Mouse (Mus musculus): ENCODE data around the gene Cyp39a1.

Gene Cyp39a1

GRCm38 (mm10) chr17:43677317-43677716, 10.1 kb downstream of the Cyp39a1 start:
- no peak for DNase-seq (ENCODE audit: low read depth, low spot score)

- no peak for DNase-seq (ENCODE audit: low read depth, low spot score)
These were observed 16.9 kb downstream of the Cyp39a1 start for GRCm38 (mm10) chr17:43684086-43684485.

- no peak for DNase-seq (ENCODE audit: low read depth, low spot score)
These were observed 17.4 kb downstream of the Cyp39a1 start for GRCm38 (mm10) chr17:43684638-43685037.

GRCm38 (mm10) chr17:43689591-43689990, 22.4 kb downstream of the Cyp39a1 start:
- no peak for DNase-seq (ENCODE audit: low read depth, low spot score)

- peak; percentile 83 for DNase-seq (ENCODE audit: low read depth, low spot score)
These were observed 31.9 kb downstream of the Cyp39a1 start for GRCm38 (mm10) chr17:43698997-43699649.

GRCm38 (mm10) chr17:43701060-43701459, 33.8 kb downstream of the Cyp39a1 start:
- DNase-seq (ENCODE audit: low read depth, low spot score) = peak; percentile 46

GRCm38 (mm10) chr17:43704216-43704930, 37.1 kb downstream of the Cyp39a1 start:
- DNase-seq (ENCODE audit: low read depth, low spot score) = no peak

- DNase-seq (ENCODE audit: low read depth, low spot score) = no peak
These were observed 39.5 kb downstream of the Cyp39a1 start for GRCm38 (mm10) chr17:43706749-43707148.

GRCm38 (mm10) chr17:43707254-43707653, 40.0 kb downstream of the Cyp39a1 start:
- DNase-seq (ENCODE audit: low read depth, low spot score) = no peak

- no peak for DNase-seq (ENCODE audit: low read depth, low spot score)
These were observed 44.5 kb downstream of the Cyp39a1 start for GRCm38 (mm10) chr17:43711557-43712352.

- no peak for DNase-seq (ENCODE audit: low read depth, low spot score)
These were observed 47.0 kb downstream of the Cyp39a1 start for GRCm38 (mm10) chr17:43714191-43714590.

GRCm38 (mm10) chr17:43716601-43717000, 49.4 kb downstream of the Cyp39a1 start:
- peak; percentile 2 for DNase-seq (ENCODE audit: low read depth, low spot score)

- no peak for DNase-seq (ENCODE audit: low read depth, low spot score)
These were observed 52.2 kb downstream of the Cyp39a1 start for GRCm38 (mm10) chr17:43719401-43719800.

GRCm38 (mm10) chr17:43724480-43724879, 57.3 kb downstream of the Cyp39a1 start:
- no peak for DNase-seq (ENCODE audit: low read depth, low spot score)

- DNase-seq (ENCODE audit: low read depth, low spot score) = no peak
These were observed 64.1 kb downstream of the Cyp39a1 start for GRCm38 (mm10) chr17:43731327-43731726.

GRCm38 (mm10) chr17:43731976-43732375, 64.8 kb downstream of the Cyp39a1 start:
- no peak for DNase-seq (ENCODE audit: low read depth, low spot score)

GRCm38 (mm10) chr17:43734252-43734651, 67.0 kb downstream of the Cyp39a1 start:
- DNase-seq (ENCODE audit: low read depth, low spot score) = no peak

- no peak for DNase-seq (ENCODE audit: low read depth, low spot score)
These were observed 76.7 kb downstream of the Cyp39a1 start for GRCm38 (mm10) chr17:43743933-43744332.

GRCm38 (mm10) chr17:43744425-43744824, 77.2 kb downstream of the Cyp39a1 start:
- no peak for DNase-seq (ENCODE audit: low read depth, low spot score)

GRCm38 (mm10) chr17:43751146-43751545, 83.9 kb downstream of the Cyp39a1 start:
- no peak for DNase-seq (ENCODE audit: low read depth, low spot score)

- no peak for DNase-seq (ENCODE audit: low read depth, low spot score)
These were observed 85.6 kb downstream of the Cyp39a1 start for GRCm38 (mm10) chr17:43752811-43753210.

GRCm38 (mm10) chr17:43754687-43755086, 87.5 kb downstream of the Cyp39a1 start:
- DNase-seq (ENCODE audit: low read depth, low spot score) = no peak
